Mouse (Mus musculus): Measurements from ENCODE around the gene Suco.

GRCm38 (mm10) chr1:161921928-161922327, 45.4 kb upstream of the Suco start:
- TF ChIP-seq EP300 (IDR thresholded peaks at IDR 0.05; ENCODE audit: low read depth) (no peak), CTCF (IDR thresholded peaks at IDR 0.05; ENCODE audit: low read depth) (no peak)
